Mouse (Mus musculus) adrenal gland, postnatal 10 days (tissue): ENCODE measurements around the gene Msmp. TPM values are rescaled to one million over a fixed set of nuclear protein-coding genes. Genes with fewer than 3 reads are reported as not detected.

Experiments
- microRNA-seq: library from miRNA; unstranded; fragments of <30 nt; microRNA quantifications from one replicate; pipeline ENCODE4 v1.2.0, GENCODE M21; 2021
- total RNA-seq, 2 experiments: library from RNA; stranded (reverse); gene quantifications; 2 replicates each; pipeline ENCODE4 v1.2.3; 2021

Gene Msmp
- total RNA-seq, 2 experiments from 2014 or later = 1.8 to 1.9 TPM

Small RNA genes within 50 kb of the gene (microRNA-seq; reads per million reads assigned to microRNA genes)
- 1.8 reads per million for gene Gm25262

Other genes starting within 250 kb of the Msmp start
- 10 to 100 TPM; 29.9 to 32.1 TPM for gene Rusc2, start 202.5 kb downstream of the Msmp start, total RNA-seq
- under 1 TPM; 0.27 to 0.97 TPM for gene Fam166b, start 155.4 kb downstream of the Msmp start, total RNA-seq
- gene Tesk1, start 142.6 kb downstream of the Msmp start, total RNA-seq = 10 to 100 TPM; 55.3 to 58.2 TPM
- gene Cd72, start 129.9 kb downstream of the Msmp start, total RNA-seq = 1 to 10 TPM; 1.9 to 3.2 TPM
- under 1 TPM; 0.51 to 0.64 TPM for gene Sit1, start 100.8 kb downstream of the Msmp start, total RNA-seq
- gene Ccdc107, start 91.6 kb downstream of the Msmp start, total RNA-seq = 10 to 100 TPM; 41.1 to 45.5 TPM
- gene Arhgef39, start 84.8 kb downstream of the Msmp start, total RNA-seq = 10 to 100 TPM in 1 of 2 experiments, 1 to 10 TPM in 1; 6.2 to 10.9 TPM
- under 1 TPM; 0.76 to 0.90 TPM for gene Car9, start 77.5 kb downstream of the Msmp start, total RNA-seq
- 100 to 1,000 TPM; 203 to 822 TPM for gene Tpm2, start 60.7 kb downstream of the Msmp start, total RNA-seq
- 100 to 1,000 TPM in 1 of 2 experiments, 10 to 100 TPM in 1; 90.4 to 108 TPM for gene Creb3, start 22.2 kb downstream of the Msmp start, total RNA-seq
- 100 to 1,000 TPM; 171 to 192 TPM for gene Tln1, start 21.8 kb downstream of the Msmp start, total RNA-seq
- 10 to 100 TPM; 41.7 to 54.1 TPM for gene Rgp1, start 5.8 kb downstream of the Msmp start, total RNA-seq
- gene Gba2, start 5.6 kb downstream of the Msmp start, total RNA-seq = 10 to 100 TPM; 10.5 to 15.4 TPM
- 10 to 100 TPM; 30.1 to 48.3 TPM for gene Npr2, start 47.4 kb upstream of the Msmp start, total RNA-seq
- gene Spag8, start 69.1 kb upstream of the Msmp start, total RNA-seq = under 1 TPM; 0.57 to 0.79 TPM
- gene Hint2, start 72.0 kb upstream of the Msmp start, total RNA-seq = 100 to 1,000 TPM; 106 to 111 TPM
- gene Tmem8b, start 84.5 kb upstream of the Msmp start, total RNA-seq = 10 to 100 TPM in 1 of 2 experiments, 1 to 10 TPM in 1; 6.6 to 10.7 TPM
- gene Fam221b, start 84.7 kb upstream of the Msmp start, total RNA-seq = under 1 TPM; 0.15 to 0.36 TPM
- gene Olfr70, start 116.3 kb upstream of the Msmp start, total RNA-seq = not detected
- gene Olfr71, start 125.8 kb upstream of the Msmp start, total RNA-seq = not detected
- gene Hrct1, start 142.7 kb upstream of the Msmp start, total RNA-seq = 1 to 10 TPM; 5.5 to 6.0 TPM
- 1 to 10 TPM; 4.1 to 4.3 TPM for gene Spaar, start 145.5 kb upstream of the Msmp start, total RNA-seq
- not detected for gene Olfr159, start 186.5 kb upstream of the Msmp start, total RNA-seq
- gene Olfr156, start 239.4 kb upstream of the Msmp start, total RNA-seq = not detected